Mouse (Mus musculus) retina, postnatal 7 days (tissue): ENCODE measurements around the gene Mrps34.

ENCODE experiments used
- DNase-seq: peaks from one replicate; pipeline ENCODE4 v3.0.0-alpha.2; 2012; ENCODE audit warnings: low read depth, low spot score

The Mrps34 gene

GRCm38 (mm10) chr17:24881738-24882440 lies 13.0 kb upstream of the Mrps34 start:
- DNase-seq, result no peak

GRCm38 (mm10) chr17:24884391-24884790 lies 10.5 kb upstream of the Mrps34 start:
- DNase-seq, result no peak

- DNase-seq, result no peak
Observed at GRCm38 (mm10) chr17:24885356-24886133, 9.4 kb upstream of the Mrps34 start.

GRCm38 (mm10) chr17:24886134-24886931 lies 8.6 kb upstream of the Mrps34 start, which contains the start of the genes Nubp2 and Spsb3:
Nubp2 (minus strand) TSS chr17:24886349.
Spsb3 (plus strand) TSS chr17:24886643.
- peak; percentile 98 for DNase-seq

- no peak for DNase-seq
Observed at GRCm38 (mm10) chr17:24886932-24887271, 8.0 kb upstream of the Mrps34 start.

GRCm38 (mm10) chr17:24887291-24888080 lies 7.4 kb upstream of the Mrps34 start:
- no peak for DNase-seq

- DNase-seq, result no peak
Observed at GRCm38 (mm10) chr17:24888862-24889261, 6.1 kb upstream of the Mrps34 start.

GRCm38 (mm10) chr17:24890151-24891092 lies 4.5 kb upstream of the Mrps34 start:
- no peak for DNase-seq

GRCm38 (mm10) chr17:24891321-24891720 lies 3.6 kb upstream of the Mrps34 start:
- no peak for DNase-seq

GRCm38 (mm10) chr17:24892785-24893184 lies 2.1 kb upstream of the Mrps34 start:
- no peak for DNase-seq

GRCm38 (mm10) chr17:24893276-24893675 lies 1.6 kb upstream of the Mrps34 start:
- DNase-seq, result no peak

- DNase-seq, result no peak
Observed at GRCm38 (mm10) chr17:24894061-24894994, 588 bp upstream of the Mrps34 start.

- DNase-seq, result no peak
Observed at GRCm38 (mm10) chr17:24895571-24896240, 790 bp downstream of the Mrps34 start.

- DNase-seq, result peak; percentile 50
Observed at GRCm38 (mm10) chr17:24896241-24896992, 1.5 kb downstream of the Mrps34 start, which contains the start of gene Nme3. Nme3 (plus strand) TSS chr17:24896500.

GRCm38 (mm10) chr17:24896993-24897269 lies 2.0 kb downstream of the Mrps34 start:
- DNase-seq, result no peak

- no peak for DNase-seq
Observed at GRCm38 (mm10) chr17:24897600-24897999, 2.7 kb downstream of the Mrps34 start.

GRCm38 (mm10) chr17:24898041-24898854 lies 3.3 kb downstream of the Mrps34 start:
- no peak for DNase-seq
